Mouse (Mus musculus): ENCODE measurements at regions not wholly inside any gene's neighbourhood (a gene's known extent, or its start where the extent isn't known, plus 50 kb on each side); places are given as distances from the start of the nearest gene placed in this dataset.
"Not testable (repeated sequence)": the region's sequence is repeated elsewhere in the genome, so short reads cannot be mapped to it uniquely, and the experiment has no call there.

DNA sequence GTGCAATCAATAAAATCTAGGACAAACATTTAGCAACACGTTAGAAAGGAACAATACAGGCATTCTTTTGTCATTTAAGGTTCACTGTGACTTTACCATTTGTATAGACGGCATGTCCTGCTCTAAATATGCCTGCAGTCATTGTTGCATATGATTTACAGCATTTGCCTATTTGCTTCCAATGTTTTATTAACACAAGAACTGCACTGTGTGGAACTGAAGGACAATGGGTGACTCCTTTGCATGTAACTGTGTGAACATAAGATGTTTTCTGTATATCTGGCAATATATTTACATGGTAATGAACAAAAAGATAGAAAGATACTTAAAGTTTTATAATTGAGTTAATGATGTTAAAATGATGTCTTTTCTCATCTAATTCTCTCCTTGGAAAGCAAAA is 57.1 kb downstream of the Pou4f1 start:
- DNase-seq (ENCODE audit: low spot score in 2 of 2), result no peak

DNA sequence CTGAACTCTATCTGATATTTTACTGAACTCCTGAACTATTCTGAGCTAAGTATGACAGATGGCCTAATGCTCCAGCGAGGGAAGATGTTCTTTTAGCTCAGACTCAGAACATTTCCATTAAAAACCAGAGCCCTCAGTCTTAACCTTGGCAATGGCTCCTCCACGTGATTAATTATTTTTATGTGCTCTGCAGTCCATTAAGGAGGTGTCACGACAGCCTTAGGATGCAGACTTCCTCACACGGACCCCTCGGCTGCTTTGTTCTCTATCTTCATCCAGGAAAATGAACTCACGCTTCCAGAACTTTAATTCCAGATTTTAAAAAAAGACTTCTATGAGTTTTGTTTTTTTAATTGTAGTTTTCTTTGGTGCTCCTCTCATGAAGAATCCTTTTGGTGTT is 57.5 kb downstream of the Pou4f1 start:
- no peak for DNase-seq (ENCODE audit: low spot score in 2 of 2)

DNA sequence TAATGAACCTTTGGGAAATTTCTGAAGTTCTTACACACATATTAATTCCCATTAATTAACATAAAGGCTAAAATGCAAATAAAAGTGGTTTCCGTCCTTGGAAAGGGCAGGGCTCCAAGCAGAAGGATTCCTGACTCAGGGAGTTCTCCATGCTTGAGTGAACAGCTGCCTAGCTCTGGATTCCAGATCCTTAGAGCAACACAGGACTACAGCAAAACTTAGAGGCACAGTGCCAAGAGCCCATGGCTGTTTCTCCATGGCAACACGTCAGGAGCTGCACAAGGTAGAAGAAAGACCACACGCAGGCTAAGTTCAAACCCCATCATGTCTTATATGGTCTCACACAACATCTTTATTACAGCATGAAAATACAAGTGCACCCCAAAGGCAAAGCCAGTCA is 61.7 kb downstream of the Pou4f1 start:
- no peak for DNase-seq (ENCODE audit: low spot score in 2 of 2)

DNA sequence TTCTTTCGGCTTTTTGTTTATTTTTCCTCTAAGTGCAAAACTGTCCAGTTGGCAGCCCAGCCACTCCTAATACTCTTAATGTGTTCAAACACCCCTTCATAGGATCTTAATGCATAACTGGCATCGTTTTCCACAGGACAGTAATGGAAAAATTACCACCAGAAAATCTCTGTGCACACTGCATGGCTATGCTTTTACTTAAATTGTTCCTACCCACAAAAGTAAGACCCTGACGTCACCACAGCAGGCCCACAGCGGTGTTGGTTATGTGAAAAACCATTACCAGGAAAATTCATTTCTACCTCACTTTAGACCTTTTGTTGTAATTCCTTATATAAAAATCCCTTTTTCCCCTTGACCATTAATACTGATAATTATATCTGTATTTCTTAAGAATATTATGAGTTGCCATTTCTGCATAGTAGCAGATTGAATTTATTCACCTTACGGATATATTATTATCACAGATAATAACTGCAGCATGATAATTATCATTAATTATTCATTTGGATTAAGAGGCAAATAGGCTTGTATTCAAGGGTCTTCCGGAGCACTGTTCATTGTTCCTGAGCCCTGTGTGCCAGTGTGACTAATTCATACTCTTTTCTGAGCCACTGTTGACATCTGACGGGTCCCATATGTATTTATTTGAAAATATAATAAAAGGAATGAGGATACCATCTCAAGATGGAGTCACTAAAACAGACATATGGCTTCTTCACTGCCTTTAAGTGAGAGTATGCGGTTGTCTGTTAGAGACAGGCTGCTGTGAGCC is 78.3 kb downstream of the Pou4f1 start:
- no peak for DNase-seq (ENCODE audit: low spot score in 2 of 2)

DNA sequence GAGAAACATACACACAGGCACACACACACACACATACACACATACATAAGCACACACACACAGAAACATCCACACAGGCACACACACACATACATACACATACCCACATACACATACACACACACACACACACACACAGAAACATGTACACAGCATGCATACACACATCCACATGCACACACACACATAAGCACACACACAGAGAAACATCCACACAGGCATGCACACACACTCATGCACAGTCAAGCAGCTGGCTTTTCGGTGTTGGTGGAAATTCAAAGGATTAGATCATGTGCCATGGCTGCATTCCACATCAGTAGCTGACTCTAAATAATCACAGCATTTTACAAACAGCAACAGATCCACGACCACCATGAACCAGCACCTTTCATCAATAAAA is 78.9 kb downstream of the Pou4f1 start:
- DNase-seq (ENCODE audit: low spot score in 2 of 2), result no peak

DNA sequence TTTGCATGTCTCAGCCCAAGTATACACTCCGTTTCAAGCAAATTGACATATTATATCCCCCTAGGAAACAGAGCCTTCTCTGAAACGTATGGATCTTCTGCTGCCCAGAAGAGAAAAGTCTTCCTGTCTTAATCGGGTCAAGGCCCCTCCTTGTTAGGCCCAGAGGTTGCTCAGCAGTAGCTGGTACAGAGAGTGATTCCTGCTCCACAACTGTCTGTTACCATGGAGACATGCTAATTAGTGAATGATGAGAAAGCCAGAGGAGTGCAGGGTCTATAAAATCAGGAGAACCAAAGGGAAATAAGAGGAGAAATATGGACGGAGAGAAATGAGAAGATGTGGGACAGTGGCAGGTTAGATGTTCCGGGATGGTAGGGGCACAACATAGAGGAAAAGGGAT is 86.8 kb downstream of the Pou4f1 start:
- no peak for DNase-seq (ENCODE audit: low spot score in 2 of 2)

DNA sequence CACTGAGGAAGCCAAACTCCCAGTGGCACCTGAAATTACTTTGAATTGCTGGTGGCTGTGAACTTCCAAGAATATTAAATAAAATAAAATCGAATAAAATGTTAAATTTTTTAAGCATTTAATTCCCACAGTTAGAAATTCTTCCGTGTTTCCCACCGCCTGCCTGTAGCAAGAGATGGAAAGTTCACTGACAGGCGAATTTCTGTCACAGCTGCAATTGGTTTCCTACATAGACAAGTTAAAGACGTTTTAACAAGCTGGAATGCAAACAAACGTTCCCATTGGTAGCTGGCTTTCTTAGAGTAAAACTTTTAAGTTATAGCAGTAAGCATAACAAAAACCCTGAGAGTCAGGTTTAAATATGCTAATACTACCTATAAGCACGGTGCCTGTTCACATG is 95.0 kb downstream of the Pou4f1 start:
- DNase-seq (ENCODE audit: low spot score in 2 of 2), result no peak

DNA sequence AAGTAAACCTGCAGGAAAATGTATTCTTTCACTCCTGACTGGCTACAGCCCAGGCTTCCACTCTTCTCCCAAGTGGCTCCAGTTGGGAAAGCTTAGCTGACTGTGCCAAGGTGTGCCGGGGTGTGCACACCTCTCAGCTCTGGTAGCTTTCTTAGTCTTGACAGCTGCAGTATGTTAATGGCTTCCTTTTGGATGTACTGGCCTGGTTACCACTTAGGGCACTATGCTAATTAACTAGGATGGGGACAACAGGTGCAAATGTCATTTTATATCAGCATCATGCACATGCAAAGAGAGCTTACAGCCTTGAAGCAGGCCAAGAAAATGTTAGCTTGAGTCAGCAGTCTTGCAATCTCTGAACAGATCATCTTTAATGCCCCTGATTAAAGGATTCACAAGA is 111.2 kb downstream of the Pou4f1 start:
- DNase-seq (ENCODE audit: low spot score in 2 of 2), result no peak

DNA sequence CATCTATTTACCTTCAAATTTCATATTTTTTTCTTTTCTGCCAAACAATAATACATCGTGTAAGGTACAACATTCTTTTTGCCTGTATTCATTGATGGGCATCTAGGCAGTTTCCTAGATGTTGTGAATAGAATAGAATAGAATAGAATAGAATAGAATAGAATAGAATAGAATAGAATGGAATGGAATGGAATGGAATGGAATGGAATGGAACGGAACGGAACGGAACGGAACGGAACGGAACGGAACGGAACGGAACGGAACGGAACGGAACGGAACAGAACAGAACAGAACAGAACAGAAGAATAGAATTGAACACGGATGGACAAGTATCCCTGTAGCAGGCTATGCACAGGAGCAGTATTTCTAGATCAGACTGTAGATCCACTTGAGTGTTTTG is 131.0 kb downstream of the Pou4f1 start:
- not testable (repeated sequence) for DNase-seq (ENCODE audit: low spot score in 2 of 2)

DNA sequence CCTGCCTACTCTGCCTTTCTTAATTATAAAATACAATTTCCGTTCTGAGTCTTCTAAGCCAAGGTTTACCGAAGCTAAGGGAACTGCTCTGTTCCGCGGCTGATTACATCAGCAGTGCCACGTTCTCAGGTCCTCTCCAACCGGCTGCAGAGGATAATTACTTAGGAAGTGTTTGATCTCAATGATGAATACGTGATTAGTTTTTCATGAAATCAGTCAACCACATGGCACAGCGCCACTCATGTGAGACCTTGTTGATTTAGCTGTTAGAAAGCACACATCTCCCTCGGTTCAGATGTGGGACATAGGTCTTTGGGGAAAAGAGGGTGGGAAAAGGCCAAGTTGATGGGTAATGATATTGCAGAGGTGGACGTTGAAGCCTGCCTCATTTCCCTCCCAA is 141.7 kb downstream of the Pou4f1 start:
- DNase-seq (ENCODE audit: low spot score in 2 of 2), result no peak

DNA sequence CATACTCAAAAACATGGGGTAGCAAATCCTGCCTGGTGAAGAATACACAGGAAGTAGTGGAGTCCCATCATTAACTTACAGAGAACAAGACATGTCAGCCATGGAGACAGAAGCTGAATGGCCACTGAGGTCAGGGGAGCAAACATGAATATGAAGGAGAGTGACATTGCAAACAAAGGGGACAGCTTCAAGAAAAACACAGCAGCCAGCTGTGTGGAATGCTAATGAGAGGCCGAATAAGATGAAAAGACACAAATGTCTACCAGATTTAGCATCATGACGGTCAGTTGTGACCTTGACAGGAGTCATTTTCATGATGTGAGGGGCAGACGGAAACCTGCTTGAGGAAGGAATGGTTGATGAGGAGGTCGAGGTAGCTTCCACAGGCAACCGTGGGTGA is 167.7 kb downstream of the Pou4f1 start:
- no peak for DNase-seq (ENCODE audit: low spot score in 2 of 2)

DNA sequence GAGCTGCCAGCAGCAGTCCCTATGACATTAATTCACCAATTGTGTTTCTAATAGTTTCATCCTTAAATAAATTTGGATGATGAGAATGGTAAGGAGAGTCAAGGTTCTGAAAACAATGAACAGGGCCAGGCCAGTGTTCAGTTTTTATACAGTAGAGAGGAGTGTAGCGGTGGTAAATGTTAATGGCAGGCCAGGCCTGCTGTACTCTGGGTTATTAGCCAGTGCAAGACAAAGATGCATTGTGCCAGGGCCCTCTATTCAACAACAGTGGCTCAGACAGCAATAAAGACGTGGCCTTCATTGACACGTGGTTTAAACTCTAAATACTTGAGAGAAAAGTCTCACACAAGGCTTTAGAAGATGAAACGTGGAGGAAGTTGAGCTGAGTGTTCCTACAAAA is 169.5 kb downstream of the Pou4f1 start:
- DNase-seq (ENCODE audit: low spot score in 2 of 2), result no peak

DNA sequence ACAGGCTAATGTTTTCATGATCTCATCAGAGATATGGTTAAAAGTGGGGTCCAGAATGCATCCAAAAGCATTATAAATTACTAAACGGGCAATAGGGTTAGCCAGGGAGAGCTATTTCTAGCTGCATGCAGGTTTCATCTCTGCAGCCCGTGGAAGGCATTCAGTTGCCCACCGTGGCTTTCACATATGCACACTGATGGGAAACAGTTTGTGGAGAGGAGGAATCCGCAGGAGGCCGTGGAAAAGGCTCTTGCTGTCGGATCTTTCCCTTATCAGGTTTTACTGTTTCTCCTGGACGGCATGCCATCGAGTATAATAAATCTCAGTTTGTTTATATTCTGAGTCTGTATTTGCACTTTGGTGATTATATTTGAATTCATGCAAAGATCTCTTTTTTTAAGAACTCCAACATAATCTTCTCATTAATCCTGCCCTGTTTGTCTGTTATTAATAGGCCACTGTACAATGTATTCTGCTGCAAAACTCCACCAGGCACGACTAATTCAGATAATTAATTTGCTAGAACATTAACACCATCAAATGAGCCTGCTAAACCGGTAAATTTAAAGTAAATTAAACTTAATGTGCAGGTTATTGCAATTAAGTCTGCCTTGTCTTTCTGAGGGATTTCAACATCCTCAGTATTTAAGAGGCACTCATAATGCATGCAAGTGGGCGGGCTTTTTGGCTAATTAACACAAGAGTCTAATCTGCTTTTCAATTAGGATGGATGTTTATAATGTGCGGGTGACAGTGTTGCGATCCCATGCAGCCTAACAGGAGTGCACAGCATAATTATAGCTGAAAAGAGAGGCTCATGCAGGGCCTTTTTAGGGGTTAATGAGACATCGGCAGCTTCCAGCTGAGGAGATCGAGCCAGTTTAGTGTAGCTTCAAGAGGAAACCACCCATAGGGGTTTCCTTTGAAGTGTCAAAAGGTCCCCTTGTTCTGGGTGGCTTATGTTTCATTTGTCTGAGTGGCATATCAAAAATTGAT is 170.2 kb downstream of the Pou4f1 start:
- DNase-seq (ENCODE audit: low spot score in 2 of 2), result no peak

DNA sequence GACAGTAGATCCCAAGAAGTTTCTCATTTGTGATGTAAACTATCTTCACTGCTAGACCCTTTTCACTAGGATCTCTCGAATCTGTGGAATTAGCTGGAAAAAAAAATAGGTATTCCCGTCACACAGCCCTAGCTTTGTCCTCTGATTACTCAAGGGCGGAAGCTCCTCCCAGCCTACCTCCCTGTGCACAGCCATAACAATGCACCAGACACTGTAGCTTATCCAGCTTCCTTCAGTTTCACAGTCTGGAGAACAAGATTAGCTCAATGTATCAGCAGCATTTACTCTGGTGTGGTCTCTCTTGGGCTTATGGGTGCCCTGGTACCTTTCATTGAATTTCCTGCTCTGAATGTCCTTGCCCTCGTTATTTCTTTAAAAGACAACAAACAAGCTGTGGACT is 174.0 kb downstream of the Pou4f1 start:
- DNase-seq (ENCODE audit: low spot score in 2 of 2), result no peak

DNA sequence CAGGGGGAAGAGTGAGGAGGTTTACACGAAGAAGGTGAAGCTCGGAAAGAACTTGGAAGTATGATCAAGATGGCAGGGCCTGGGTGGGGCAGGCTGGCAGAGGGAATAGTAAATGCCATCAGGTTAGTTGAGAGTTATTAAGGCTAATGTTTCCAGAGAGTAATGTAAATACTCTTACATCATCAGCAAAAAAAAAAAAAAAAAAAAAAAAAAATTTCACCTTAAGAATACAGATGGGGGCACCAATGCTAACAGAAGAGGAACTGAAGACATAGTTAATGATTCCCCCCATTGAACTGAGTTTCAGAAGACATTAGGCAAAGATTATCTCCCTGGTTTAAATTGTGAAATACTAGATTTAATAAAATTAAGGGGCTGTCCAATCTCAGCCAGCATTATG is 174.7 kb downstream of the Pou4f1 start:
- DNase-seq (ENCODE audit: low spot score in 2 of 2), result no peak

DNA sequence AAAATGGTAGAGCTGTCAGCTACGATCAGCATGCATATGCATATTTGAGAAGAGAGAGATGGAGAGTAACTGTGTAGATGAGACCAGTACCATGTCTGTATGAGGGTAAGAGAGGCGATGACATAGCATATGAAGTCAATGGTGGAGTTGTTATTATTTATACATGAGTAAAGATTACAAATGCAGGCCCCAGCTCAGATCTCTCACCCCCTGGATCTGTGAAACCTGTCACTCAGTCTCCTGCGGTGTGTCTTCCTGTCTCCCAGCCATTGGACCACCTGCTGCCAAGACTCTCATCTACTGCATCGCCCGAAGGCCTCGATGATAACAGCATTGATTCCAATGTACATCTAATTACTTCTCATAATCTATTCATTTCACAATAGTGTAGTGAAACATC is 187.4 kb downstream of the Pou4f1 start:
- DNase-seq (ENCODE audit: low spot score in 2 of 2), result no peak

DNA sequence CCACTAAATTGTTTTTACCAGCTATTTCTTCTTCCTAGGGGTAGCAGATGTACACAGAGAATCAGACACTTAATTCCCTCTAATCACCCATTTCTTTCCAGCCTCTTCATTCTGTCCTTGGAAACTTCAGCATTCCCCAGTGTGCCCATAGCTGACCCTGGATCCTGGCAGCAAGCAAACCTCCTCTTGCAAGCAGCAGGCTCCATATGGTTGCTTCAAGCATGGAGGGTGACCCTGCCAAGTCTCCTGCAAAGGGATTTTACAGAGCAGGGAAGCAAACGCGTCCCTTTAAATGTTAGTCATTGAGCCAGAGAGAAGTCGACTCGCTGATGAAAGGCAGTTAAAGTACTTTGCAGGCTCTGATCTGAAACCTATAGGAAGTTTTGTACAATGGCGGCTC is 187.9 kb downstream of the Pou4f1 start:
- DNase-seq (ENCODE audit: low spot score in 2 of 2), result no peak

DNA sequence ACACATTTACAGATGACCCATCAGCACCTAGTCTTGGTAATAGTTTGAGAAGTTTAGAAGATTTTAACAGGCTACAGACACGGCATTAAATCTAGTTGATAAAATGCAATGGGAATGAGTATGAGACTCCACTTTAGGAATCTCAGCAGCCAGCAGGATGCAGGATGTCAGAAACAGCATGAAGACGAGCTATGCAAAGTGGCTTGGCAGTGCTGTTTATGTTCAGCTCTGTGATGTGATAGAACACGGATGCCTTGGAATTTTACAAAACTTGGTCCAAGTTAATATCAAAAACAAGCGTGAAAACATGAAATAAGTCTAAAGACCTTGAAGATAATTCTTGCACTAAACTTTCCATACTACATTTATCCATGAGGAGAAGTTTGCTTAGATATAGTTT is 193.0 kb downstream of the Pou4f1 start:
- no peak for DNase-seq (ENCODE audit: low spot score in 2 of 2)

DNA sequence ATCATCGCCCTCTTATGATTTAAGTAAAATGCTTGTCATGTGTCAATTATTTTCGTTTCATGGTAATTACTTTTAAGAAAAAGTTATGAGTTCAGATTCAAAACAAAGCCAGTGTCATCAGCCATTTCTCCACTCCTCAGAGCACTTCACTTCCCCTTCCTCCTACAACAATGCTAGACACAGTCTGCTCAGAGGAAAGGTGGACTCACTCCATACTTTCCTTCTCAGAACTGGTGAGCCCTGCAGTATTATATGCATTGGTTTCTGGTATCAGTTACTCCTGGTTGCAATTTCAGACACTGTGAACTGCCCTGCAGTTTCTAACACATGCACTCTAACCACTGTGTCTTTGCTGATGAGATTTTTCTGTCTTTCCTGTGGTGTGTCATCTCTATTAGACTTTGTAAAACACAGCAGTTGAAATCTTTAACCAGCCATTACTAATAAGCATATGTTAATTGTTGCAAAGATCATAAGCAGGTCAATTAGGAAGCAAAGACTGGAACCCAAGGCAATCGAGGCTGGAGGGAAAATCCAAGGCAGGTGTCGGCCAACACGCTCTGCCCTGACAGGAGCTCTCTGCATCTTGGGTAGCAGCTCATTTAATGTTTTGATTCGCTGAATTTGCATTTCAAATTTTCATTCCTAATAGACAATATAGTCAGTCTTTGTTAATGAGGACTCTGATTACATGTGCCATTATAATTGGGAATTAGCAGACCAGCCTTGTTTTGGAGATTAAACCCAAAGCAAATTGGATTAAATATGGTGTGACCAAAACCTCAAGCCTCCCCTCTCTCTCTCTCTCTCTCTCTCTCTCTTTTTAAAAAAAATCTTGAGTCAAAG is 202.7 kb downstream of the Pou4f1 start:
- no peak for DNase-seq (ENCODE audit: low spot score in 2 of 2)

DNA sequence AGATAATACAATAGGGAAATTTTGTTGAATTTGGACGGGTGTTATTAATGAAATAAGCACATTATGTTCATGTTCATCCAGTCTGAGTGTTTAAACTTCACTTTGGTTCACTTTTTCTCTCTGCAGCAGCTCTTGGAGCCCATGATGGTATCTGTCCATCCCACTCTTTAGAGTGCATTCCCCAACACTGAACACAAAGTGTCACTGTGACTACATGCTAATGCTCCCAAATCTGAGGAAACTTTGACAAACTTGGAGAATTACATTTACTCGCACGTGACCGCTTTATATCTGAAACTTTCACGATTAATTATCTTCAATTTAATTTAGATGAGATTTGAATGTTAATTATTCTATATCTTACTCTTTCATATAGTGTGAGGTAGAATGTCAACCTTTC is 250.8 kb downstream of the Pou4f1 start:
- no peak for DNase-seq (ENCODE audit: low spot score in 2 of 2)

DNA sequence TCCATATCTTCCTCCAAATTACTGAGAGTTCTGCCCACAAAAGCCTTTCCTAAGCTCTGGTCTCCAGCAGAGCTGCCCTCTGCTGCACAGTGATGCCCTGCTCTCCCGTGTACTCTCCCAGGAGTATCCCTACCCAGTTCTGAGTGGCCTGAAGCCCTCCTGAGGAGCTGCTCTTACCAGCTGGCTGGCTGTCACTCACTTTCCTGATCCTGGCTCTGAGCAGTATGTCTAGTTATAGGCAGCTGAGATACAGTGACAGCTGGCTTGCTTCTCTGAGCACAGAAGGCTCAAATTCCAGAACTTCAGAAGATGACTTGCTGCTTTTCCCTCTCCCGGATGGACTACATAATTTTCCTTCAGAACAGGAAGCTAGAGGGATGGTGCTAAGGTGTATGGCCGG is 257.1 kb downstream of the Pou4f1 start:
- no peak for DNase-seq (ENCODE audit: low spot score in 2 of 2)

DNA sequence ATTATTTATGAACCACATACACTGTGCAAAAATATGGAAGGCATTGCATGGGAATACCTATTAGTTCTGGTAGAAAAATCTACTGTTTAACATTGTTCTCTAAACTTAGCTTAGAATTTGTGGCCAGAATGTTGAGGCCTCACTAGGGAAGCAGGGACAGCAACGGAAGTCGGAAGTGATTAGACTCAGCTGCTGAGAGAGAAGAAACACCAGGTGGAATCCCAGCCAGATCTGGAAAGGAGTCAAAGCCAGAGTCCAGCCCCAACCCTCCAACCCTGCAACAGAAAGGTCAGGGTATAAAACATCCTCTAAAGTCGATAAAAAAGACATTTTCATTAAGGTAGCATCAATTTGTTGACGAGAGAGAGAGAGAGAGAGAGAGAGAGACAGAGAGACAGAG is 258.9 kb downstream of the Pou4f1 start:
- DNase-seq (ENCODE audit: low spot score in 2 of 2), result no peak
